Mouse (Mus musculus) intestine, embryonic 16.5 days (tissue): Measurements from ENCODE around the gene Sergef. TPM values are rescaled to one million over a fixed set of nuclear protein-coding genes. Genes with fewer than 3 reads are reported as not detected.

Experiments used
- ATAC-seq: fragments of 200-750 bp; cut with Nextera tagmentation; 2 replicates; pipeline ENCODE4 v1.8.0; 2017; ENCODE audit warnings: moderate TSS enrichment, moderate library complexity
- H3K27ac ChIP-seq: fragments of 300-500 bp; sonication (generic); 2 replicates; pipeline ENCODE4 v1.5.1; 2014; ENCODE audit warnings: mild to moderate bottlenecking, low read length
- H3K27me3 ChIP-seq: fragments of 300-500 bp; sonication (generic); replicated peaks from 2 replicates; pipeline ENCODE4 v1.6.1; 2014; ENCODE audit warnings: low read length, control low read depth, mixed read lengths; ENCODE audit not compliant: control insufficient read depth, insufficient read depth
- H3K36me3 ChIP-seq: fragments of 300-500 bp; sonication (generic); 2 replicates; pipeline ENCODE4 v1.6.1; 2014; ENCODE audit warnings: low read length, control low read depth; ENCODE audit not compliant: control insufficient read depth, insufficient read depth
- H3K4me1 ChIP-seq: fragments of 300-500 bp; sonication (generic); 2 replicates; pipeline ENCODE4 v1.6.1; 2014; ENCODE audit warnings: low read length, control low read depth, mixed read lengths; ENCODE audit not compliant: control insufficient read depth, insufficient read depth
- H3K4me2 ChIP-seq: fragments of 300-500 bp; sonication (generic); 2 replicates; pipeline ENCODE4 v1.6.1; 2014; ENCODE audit warnings: low read depth, low read length, control low read depth
- H3K4me3 ChIP-seq: fragments of 300-500 bp; sonication (generic); 2 replicates; pipeline ENCODE4 v1.5.1; 2014; ENCODE audit warnings: mild to moderate bottlenecking, low read length
- H3K9ac ChIP-seq: fragments of 300-500 bp; sonication (generic); 2 replicates; pipeline ENCODE4 v1.6.1; 2014; ENCODE audit warnings: low read depth, low read length
- H3K9me3 ChIP-seq: fragments of 300-500 bp; sonication (generic); 2 replicates; pipeline ENCODE4 v1.6.1; 2016; ENCODE audit warnings: low read length, control low read depth; ENCODE audit not compliant: control insufficient read depth
- WGBS: fragments of 180-500 bp; shearing (Covaris S2); extraction: QIAGEN DNeasy Blood & Tissue Kit; methylation state at CpG from one replicate; pipeline ENCODE4 v1.1.7; 2014; 5-methylcytosine and 5-hydroxymethylcytosine counted together
- polyA plus RNA-seq: library from polyadenylated mRNA; unstranded; fragments of >200 nt; fragmentation: Nextera tagmentation; extraction: Ambion mirVana; gene quantifications from 2 replicates; pipeline ENCODE4 v1.2.1, GENCODE M21; 2015

The Sergef gene
- polyA plus RNA-seq, 1 experiment from 2014 or later = 14.6 TPM

DNA sequence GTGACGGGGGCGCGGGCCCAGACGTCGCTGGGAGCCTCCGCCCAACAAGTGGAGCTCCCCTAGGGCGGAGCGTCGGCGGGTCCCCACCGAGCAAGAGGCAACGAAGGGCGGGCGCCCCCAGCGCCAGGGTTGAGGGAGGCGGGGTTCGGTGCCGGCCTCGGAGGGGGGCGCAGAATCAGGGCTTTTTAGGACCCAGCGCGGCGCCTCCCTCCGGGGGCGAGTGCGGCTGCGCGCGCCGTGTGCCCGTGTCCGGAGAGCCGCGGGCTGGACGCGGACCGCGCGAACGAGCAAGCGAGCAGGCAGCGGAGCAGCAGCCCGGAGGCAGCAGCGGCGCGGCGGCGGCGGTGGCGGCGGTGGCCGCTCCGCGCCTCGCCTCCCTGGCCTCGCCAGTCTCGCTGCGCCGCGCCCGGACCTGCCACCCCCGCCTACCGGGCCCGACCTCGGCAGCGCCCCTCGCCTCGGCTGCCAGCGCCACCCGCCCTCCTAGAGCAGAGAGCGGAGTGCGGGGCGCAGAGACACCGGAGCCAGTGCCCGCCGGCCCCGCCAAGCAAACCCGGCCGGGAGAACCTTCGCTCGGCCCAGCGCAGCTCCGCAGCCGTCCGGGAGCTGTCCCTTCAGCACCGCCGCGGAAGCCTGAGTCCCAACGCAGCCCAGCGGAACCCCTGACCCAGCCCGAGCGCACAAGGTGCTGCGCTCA, 243.2 kb downstream of the Sergef start, which contains the start of gene Kcnc1:
Kcnc1 (plus strand) TSS at position 267 of the 697 bp plus-strand sequence.
- ATAC-seq = peak; percentile 83
- under 1% methylated on average over 85 of the region's 93 CpGs for WGBS
- peak within 1 kb of the TSS; percentile 32; the same call in 1 of the 2 replicates for H3K9ac ChIP-seq
- no peak within 1 kb of the TSS for H3K27ac ChIP-seq
- no peaks in the 10 kb centered on the region for H3K36me3 ChIP-seq
- H3K9me3 ChIP-seq = no peaks in the 10 kb centered on the region
- H3K4me3 ChIP-seq = peak within 1 kb of the TSS; percentile 50
- peak within 1 kb of the TSS; percentile 90 for H3K4me2 ChIP-seq
- peaks cover 15% of the 10 kb centered on the region for H3K4me1 ChIP-seq
- peaks cover 53% of the 10 kb centered on the region for H3K27me3 ChIP-seq

DNA sequence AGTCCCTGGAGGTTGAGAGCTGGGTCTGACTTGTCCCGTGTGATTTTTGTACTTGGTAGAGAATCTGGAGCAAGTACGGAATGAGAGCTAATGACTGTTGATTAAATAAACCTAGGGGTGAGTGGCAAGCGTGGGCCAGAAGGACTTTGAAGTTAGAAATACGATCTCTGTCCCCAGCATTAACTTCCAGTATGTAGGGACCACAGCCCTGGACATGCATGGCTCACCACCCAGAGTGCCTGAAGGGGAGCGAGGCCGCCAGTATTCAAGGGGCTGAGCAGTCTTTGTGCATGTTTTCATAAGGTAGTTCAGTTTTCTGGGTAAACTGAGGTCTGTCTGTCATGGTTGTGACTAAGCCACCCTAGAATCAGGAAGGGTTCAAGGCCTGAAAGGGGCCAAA, 244.0 kb downstream of the Sergef start:
- no peaks in the 10 kb centered on the region for H3K9me3 ChIP-seq
- peaks cover 53% of the 10 kb centered on the region for H3K27me3 ChIP-seq
- H3K4me2 ChIP-seq = no peak overlapping the region
- no peak overlapping the region for H3K27ac ChIP-seq
- no peak overlapping the region for H3K4me3 ChIP-seq
- H3K4me1 ChIP-seq = peaks cover 15% of the 10 kb centered on the region
- no peak overlapping the region for H3K9ac ChIP-seq
- ATAC-seq = no peak
- no peaks in the 10 kb centered on the region for H3K36me3 ChIP-seq
- WGBS = 39% methylated on average over 6 of the region's 6 CpGs

DNA sequence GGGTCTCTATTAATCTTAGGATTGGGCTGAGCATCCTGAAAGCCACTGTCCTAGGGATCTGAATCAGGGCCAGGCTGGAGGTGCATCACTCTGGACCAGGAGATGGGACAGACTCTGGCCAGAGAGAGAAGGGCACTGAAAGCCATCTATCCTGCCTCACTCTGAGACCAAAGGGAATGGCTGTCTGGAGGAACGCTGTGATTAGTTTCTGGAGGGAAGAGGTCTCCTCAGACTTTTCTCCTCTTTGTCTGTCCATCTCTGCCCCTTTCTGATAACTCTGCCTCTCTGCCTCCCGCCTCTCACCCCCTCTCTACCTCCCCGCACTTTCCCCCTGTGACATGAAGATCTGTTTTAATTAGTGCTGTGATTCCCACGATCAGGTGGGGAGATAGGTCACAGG, 244.7 kb downstream of the Sergef start:
- Histone ChIP-seq H3K9me3 (no peaks in the 10 kb centered on the region), H3K4me2 (no peak overlapping the region), H3K27ac (no peak overlapping the region), H3K36me3 (no peaks in the 10 kb centered on the region), H3K27me3 (peaks cover 50% of the 10 kb centered on the region), H3K4me1 (peaks cover 15% of the 10 kb centered on the region), H3K4me3 (no peak overlapping the region), H3K9ac (no peak overlapping the region)
- 63% methylated on average over 4 of the region's 4 CpGs for WGBS
- ATAC-seq = no peak

DNA sequence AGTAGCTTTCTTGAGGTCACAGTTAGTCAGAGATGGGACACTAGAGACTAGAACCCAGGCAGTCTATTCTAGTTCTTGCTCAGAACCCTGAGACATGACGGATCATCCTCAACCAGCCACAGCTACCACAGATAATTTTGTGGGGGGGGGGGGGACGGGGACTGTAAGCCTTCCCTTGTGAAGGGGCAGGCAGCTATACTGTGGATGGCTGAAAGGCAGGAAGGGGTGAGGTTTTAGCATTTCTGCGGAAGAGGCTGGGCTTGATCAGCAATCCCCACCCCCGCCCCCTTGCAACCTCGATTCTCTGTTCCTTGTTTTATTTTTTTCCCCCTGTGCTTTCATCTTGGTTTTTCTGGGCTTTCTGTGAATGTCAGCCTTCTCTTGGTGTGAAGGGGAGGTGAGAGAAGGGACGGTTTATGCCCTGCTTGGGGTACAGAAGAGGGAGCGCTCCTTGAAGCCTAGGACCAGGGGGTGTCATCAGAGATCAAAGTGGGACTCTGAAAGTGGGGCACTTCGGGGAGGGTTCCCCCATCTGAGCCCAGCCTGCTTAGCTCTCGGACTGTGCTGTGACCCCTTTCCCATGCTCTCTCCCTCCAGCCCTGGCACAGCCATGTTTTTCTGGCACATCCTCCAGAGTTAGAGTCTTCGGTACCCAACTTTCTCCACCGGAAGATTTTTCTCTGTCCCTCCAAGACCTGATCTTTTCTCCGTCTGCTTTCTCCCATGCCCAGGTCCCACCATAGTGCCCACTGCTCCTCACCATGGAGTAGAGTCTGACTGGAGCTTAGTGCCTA, 245.7 kb downstream of the Sergef start:
- H3K4me3 ChIP-seq = no peak overlapping the region
- peaks cover 40% of the 10 kb centered on the region for H3K27me3 ChIP-seq
- H3K27ac ChIP-seq = no peak overlapping the region
- WGBS = 29% methylated on average over 12 of the region's 12 CpGs
- H3K9me3 ChIP-seq = no peaks in the 10 kb centered on the region
- ATAC-seq = no peak
- H3K9ac ChIP-seq = no peak overlapping the region
- no peaks in the 10 kb centered on the region for H3K36me3 ChIP-seq
- H3K4me2 ChIP-seq = no peak overlapping the region
- peaks cover 15% of the 10 kb centered on the region for H3K4me1 ChIP-seq

Other genes with a start within 250 kb of the Sergef start
- 0.27 and 0.50 TPM in 2 replicates for gene Kcnc1, start 243.3 kb downstream of the Sergef start, polyA plus RNA-seq
- 2.4 and 2.6 TPM in 2 replicates for gene Tph1, start 32.7 kb upstream of the Sergef start, polyA plus RNA-seq
- gene Saal1, start 70.9 kb upstream of the Sergef start, polyA plus RNA-seq = 22.9 and 25.4 TPM in 2 replicates
- gene Saa3, start 75.9 kb upstream of the Sergef start, polyA plus RNA-seq = 1.0 and 1.4 TPM in 2 replicates
- gene Saa4, start 92.8 kb upstream of the Sergef start, polyA plus RNA-seq = 0.32 TPM in 1 of 2 replicates, not detected in the other
- gene Saa1, start 103.2 kb upstream of the Sergef start, polyA plus RNA-seq = 0.28 and 0.34 TPM in 2 replicates
- 0.18 TPM in 1 of 2 replicates, not detected in the other for gene Saa2, start 112.0 kb upstream of the Sergef start, polyA plus RNA-seq
- 27.2 and 31.2 TPM in 2 replicates for gene Hps5, start 156.3 kb upstream of the Sergef start, polyA plus RNA-seq
- gene Gtf2h1, start 156.3 kb upstream of the Sergef start, polyA plus RNA-seq = 78.5 and 80.1 TPM in 2 replicates
- gene Ldha, start 201.7 kb upstream of the Sergef start, polyA plus RNA-seq = 3,052 and 3,173 TPM in 2 replicates
- not detected in 2 replicates for gene Ldhc, start 221.4 kb upstream of the Sergef start, polyA plus RNA-seq